Mouse (Mus musculus) splenic B cell, adult 2 months (primary cell): Measurements from ENCODE around the gene A030014E15Rik.
"Not testable (repeated sequence)": the region's sequence is repeated elsewhere in the genome, so short reads cannot be mapped to it uniquely, and the experiment has no call there.

ENCODE experiments used
- DNase-seq: peaks from one replicate; pipeline ENCODE4 v3.0.0-alpha.2; 2011; ENCODE audit warnings: low read depth, low spot score
- H3K27me3 ChIP-seq: 2 replicates; pipeline ENCODE4 v1.6.1; 2012; ENCODE audit warnings: mild to moderate bottlenecking, low read length, moderate library complexity, mixed read lengths; ENCODE audit not compliant: control insufficient read depth, poor library complexity, insufficient read depth, severe bottlenecking
- H3K36me3 ChIP-seq: 2 replicates; pipeline ENCODE4 v1.6.1; 2012; ENCODE audit warnings: mild to moderate bottlenecking, low read length, moderate library complexity, mixed read lengths; ENCODE audit not compliant: control insufficient read depth, poor library complexity, insufficient read depth, severe bottlenecking

A030014E15Rik gene

DNA sequence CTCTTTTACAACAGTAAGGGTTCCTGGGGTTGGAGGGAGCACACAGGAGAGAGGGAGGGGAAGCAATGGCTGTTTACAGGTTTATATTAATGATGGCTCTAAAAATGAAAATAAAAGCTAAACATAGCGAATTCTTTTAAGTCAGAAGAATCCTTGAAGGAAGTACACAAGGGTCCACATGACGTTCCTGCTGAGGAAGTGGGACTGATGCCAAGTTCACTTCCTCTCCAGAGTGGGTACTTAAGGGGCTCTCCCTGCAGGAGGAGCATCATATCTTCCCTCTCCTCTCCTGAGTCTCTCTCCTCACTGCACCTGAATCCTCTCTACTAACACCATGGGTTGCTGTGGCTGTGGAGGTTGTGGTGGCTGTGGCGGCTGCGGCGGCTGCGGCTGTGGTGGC is at the start of gene A030014E15Rik:
Gene A030014E15Rik, plus strand, starts transcription at position 268 of the 400 bp plus-strand sequence.
- no peak for DNase-seq
- H3K36me3 ChIP-seq, result no peaks in the 10 kb centered on the region

GRCm38 (mm10) chr1:82879172-82879571 is 45.5 kb upstream of the A030014E15Rik start:
- peak; percentile 6 for DNase-seq
- H3K27me3 ChIP-seq, result no peaks in the 10 kb centered on the region

More for the DNA sequence above, at the start of gene A030014E15Rik:
- H3K27me3 ChIP-seq, result no peaks in the 10 kb centered on the region

DNA sequence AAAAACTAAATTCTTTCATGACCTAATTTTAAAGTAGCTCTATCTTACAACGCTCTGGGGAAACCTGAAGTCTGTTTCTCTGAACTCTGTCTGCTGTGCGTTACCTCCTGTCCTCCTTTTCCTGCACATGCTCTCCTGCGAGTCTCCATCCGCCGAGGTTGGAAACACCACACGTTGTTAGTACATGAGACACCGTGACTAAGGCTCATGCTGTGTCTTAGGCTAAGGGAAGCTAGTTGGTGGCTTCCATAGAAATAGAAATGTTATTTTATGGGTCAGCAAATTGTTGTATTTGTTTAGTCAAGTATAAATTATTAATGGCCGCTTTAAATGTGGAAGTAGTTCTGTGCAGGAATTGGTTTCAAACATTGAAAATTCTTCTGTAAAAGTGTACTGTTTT is 44.5 kb upstream of the A030014E15Rik start:
- Histone ChIP-seq H3K36me3 (peaks cover 14% of the 10 kb centered on the region; the same call in 1 of the 2 replicates), H3K27me3 (no peaks in the 10 kb centered on the region)
- DNase-seq, result no peak

More at GRCm38 (mm10) chr1:82879172-82879571, 45.5 kb upstream of the A030014E15Rik start:
- H3K36me3 ChIP-seq, result peaks cover 13% of the 10 kb centered on the region; the same call in 1 of the 2 replicates

GRCm38 (mm10) chr1:82893269-82893668 is 31.4 kb upstream of the A030014E15Rik start:
- H3K36me3 ChIP-seq, result peaks cover 6% of the 10 kb centered on the region
- H3K27me3 ChIP-seq, result no peaks in the 10 kb centered on the region
- DNase-seq, result no peak

DNA sequence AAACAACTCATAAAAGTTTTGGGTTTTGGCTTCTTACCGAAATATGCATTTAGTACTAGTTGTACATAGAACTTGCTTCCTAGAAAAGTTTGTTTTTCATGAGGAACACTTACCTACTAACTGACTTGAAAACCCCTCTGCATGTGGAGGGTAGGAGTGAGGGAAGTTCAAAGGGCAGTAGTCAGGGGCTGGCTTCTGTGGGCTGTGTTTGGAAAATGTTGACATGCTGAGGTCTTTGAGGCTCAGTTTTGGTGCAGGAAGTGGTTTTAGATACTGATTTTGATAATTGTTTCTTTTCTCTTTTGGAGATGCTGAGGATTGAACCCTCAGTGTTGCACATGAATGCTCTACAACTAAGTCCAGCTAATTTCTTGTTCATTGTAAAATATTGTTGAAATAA is 24.1 kb upstream of the A030014E15Rik start:
- no peak for DNase-seq
- H3K27me3 ChIP-seq, result no peaks in the 10 kb centered on the region

DNA sequence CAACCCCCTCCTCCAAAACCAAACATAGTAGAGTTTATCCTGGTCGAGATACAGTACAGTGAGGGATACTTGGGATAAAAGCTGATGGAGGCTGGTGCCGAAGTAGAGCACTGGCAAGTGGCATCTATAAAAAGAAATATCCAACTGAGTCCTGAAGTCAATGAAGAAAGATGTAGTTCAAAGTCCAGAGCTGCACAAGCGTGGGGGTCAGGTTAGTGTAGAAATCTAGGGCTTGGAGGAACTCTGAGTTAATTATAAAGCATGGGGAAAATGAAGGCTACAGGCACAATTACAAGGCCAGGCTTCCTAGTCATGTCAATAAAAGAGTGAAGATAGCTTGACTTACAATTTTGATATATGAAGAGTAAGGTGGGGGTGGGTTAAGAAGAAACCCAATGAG is 23.5 kb upstream of the A030014E15Rik start:
- peaks cover 2% of the 10 kb centered on the region; the same call in 1 of the 2 replicates for H3K36me3 ChIP-seq
- DNase-seq, result no peak
- H3K27me3 ChIP-seq, result no peaks in the 10 kb centered on the region

More for the DNA sequence above, 24.1 kb upstream of the A030014E15Rik start:
- H3K36me3 ChIP-seq, result peaks cover 2% of the 10 kb centered on the region; the same call in 1 of the 2 replicates

- H3K36me3 ChIP-seq, result no peaks in the 10 kb centered on the region
- no peaks in the 10 kb centered on the region for H3K27me3 ChIP-seq
- DNase-seq, result no peak
Measured at GRCm38 (mm10) chr1:82905886-82906285, 18.8 kb upstream of the A030014E15Rik start.

DNA sequence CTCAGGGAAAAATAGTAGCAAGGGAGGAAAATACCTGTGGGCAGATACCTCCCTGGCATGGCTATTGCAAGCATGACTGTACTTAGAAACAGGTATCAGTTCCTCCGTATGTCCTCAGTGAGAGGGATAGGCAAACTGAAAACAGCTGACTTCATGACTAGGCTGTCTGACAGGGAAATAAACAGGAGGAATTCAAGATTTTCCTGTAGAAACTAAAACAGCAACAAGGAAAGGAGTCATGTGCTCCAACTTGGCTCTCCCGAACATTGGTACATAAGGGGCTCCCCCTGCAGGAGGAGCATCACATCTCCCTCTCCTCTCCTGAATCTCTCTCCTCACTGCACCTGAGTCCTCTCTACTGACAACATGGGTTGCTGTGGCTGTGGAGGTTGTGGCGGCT is 11.7 kb upstream of the A030014E15Rik start, which contains the start of gene A030005L19Rik:
Gene A030005L19Rik, plus strand, starts transcription at position 301 of the 400 bp plus-strand sequence.
- Histone ChIP-seq H3K36me3 (no peaks in the 10 kb centered on the region), H3K27me3 (no peaks in the 10 kb centered on the region)
- DNase-seq, result no peak

DNA sequence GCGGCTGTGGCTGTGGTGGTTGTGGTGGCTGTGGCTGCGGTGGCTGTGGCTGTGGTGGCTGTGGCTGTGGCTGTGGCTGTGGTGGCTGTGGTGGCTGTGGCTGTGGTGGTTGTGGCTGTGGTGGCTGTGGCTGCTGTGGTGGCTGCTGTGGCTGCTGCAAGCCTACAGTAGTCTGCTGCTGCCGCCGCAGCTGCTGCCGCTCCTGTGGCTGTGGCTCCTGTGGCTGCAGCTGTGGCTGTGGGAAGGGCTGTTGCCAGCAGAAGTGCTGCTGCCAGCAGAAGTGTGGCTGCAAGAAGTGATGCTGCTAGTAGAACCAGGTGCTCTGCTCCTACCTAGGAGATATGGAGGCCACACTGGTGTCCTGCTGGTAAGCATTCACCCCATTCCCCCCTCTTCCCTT is 11.3 kb upstream of the A030014E15Rik start:
- H3K27me3 ChIP-seq, H3K36me3 ChIP-seq, DNase-seq: not testable (repeated sequence)

DNA sequence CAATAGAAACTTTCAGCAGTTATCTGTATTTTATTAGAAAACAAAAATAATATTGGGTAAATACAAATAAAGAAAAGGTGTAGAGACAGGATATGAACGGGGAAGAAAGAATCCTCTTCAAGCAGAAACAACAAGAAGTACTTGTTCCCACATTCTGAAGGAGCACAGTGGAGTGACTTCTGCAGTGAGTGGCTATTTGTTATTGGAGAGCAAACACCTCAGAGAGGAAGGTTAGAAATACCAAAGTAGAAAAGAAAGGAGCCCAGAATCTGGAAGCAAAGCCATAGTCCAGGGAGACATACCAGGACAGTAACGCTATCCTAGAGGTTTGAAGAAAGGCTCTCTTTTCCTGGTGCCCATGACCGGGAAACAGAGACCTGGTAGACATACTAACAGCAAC is 5.8 kb downstream of the A030014E15Rik start:
- not testable (repeated sequence) for H3K27me3 ChIP-seq

DNA sequence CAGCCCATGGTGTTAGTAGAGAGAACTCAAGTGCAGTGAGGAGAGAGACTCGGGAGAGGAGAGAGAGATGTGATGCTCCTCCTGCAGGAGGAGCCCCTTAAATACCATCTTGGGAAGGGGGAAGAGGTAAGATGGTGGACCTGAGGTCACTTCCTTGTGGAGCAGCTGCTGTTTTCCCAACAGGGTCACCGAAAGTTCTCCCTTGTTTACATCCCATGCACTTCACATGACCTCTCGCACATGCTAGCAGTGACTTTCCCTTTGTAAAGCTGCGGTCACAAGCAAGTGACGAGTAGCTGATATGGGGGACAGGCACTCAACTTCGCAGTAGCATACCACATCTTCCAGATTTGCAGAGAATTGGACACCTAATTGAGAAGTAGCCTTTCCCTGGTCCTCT is 6.6 kb downstream of the A030014E15Rik start, which contains the start of gene Gm6217:
Gene Gm6217, minus strand, starts transcription at position 74 of the 400 bp plus-strand sequence.
- H3K36me3 ChIP-seq, H3K27me3 ChIP-seq, DNase-seq: not testable (repeated sequence)

More for the DNA sequence above, 5.8 kb downstream of the A030014E15Rik start:
- DNase-seq, H3K36me3 ChIP-seq: not testable (repeated sequence)

- DNase-seq, result no peak
- no peaks in the 10 kb centered on the region for H3K36me3 ChIP-seq
- H3K27me3 ChIP-seq, result no peaks in the 10 kb centered on the region
Measured at GRCm38 (mm10) chr1:82938666-82939065, 13.9 kb downstream of the A030014E15Rik start.

- DNase-seq, H3K27me3 ChIP-seq, H3K36me3 ChIP-seq: not testable (repeated sequence)
Measured at GRCm38 (mm10) chr1:82942505-82942904, 17.8 kb downstream of the A030014E15Rik start.

- H3K36me3 ChIP-seq, H3K27me3 ChIP-seq, DNase-seq: not testable (repeated sequence)
Measured at GRCm38 (mm10) chr1:82943295-82943694, 18.6 kb downstream of the A030014E15Rik start, which contains the start of gene A030003K21Rik. A030003K21Rik (minus strand) TSS chr1:82943388.

DNA sequence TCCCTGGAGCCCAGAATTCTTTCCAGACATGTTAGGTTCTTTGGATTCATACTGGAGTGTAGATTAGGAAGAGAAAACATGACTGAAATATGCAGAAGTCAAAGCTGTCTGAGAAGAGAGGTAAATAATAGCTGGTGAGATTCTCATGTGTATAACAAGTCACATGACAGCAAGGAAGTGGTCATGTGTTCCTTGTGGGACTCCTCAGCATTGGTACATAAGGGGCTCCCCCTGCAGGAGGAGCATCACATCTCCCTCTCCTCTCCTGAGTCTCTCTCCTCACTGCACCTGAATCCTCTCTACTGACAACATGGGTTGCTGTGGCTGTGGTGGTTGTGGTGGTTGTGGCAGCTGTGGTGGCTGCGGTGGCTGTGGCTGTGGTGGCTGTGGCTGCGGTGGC is 21.3 kb downstream of the A030014E15Rik start:
- DNase-seq, H3K36me3 ChIP-seq, H3K27me3 ChIP-seq: not testable (repeated sequence)

- no peaks in the 10 kb centered on the region for H3K36me3 ChIP-seq
- no peak for DNase-seq
- no peaks in the 10 kb centered on the region for H3K27me3 ChIP-seq
Measured at GRCm38 (mm10) chr1:82948601-82949000, 23.9 kb downstream of the A030014E15Rik start.
